8 mouse cellular contexts compared by ENCODE assay signal in genomic region chr13:101692239-101692784, GRCm38 (mm10).
DNase-seq lines count a peak whose midpoint lies in the region; ATAC-seq and TF ChIP-seq lines count a peak whose summit lies in the region.

No protein-coding gene starts in this region.

- H3K27ac ChIP-seq in kidney, embryonic 16.5 days (ENCODE audit: low read length): peak overlapping the region; percentile 70
- H3K27ac ChIP-seq in limb, embryonic 13.5 days: peak overlapping the region; percentile 67
- peak overlapping the region; percentile 92 for H3K27ac ChIP-seq in neural tube, embryonic 14.5 days (ENCODE audit: low read depth, low read length)

- H3K4me3 ChIP-seq in lung, adult 2 months (replicated peaks; ENCODE audit: extremely low read depth, low read depth, low read length): peak overlapping the region; percentile 9
- peak overlapping the region; percentile 66 for H3K4me3 ChIP-seq in kidney, embryonic 16.5 days (ENCODE audit: low read length)
- H3K4me3 ChIP-seq in limb, embryonic 13.5 days: peak overlapping the region; percentile 63
- peak overlapping the region; percentile 59 for H3K4me3 ChIP-seq in neural tube, embryonic 14.5 days (ENCODE audit: low read depth, low read length)

- 52% methylated on average over 17 of the region's 17 CpGs for WGBS in lung, adult 2 months
- 23% methylated on average over 17 of the region's 17 CpGs for WGBS in kidney, embryonic 16.5 days
- 10% methylated on average over 17 of the region's 17 CpGs for WGBS in limb, embryonic 13.5 days
- 13% methylated on average over 17 of the region's 17 CpGs for WGBS in neural tube, embryonic 14.5 days

- no peaks in the 10 kb centered on the region for H3K27me3 ChIP-seq in kidney, embryonic 16.5 days (ENCODE audit: insufficient read depth, low read length)
- peaks cover 3% of the 10 kb centered on the region; the same call in 1 of the 2 replicates for H3K27me3 ChIP-seq in limb, embryonic 13.5 days
- no peaks in the 10 kb centered on the region for H3K27me3 ChIP-seq in neural tube, embryonic 14.5 days (ENCODE audit: control insufficient read depth, insufficient read depth, low read length)

- H3K4me1 ChIP-seq in lung, adult 2 months (ENCODE audit: control insufficient read depth, insufficient read depth, low read length): peaks cover 17% of the 10 kb centered on the region
- peaks cover 43% of the 10 kb centered on the region for H3K4me1 ChIP-seq in kidney, embryonic 16.5 days (ENCODE audit: insufficient read depth, low read length)
- peaks cover 58% of the 10 kb centered on the region for H3K4me1 ChIP-seq in limb, embryonic 13.5 days
- H3K4me1 ChIP-seq in neural tube, embryonic 14.5 days (ENCODE audit: control insufficient read depth, insufficient read depth, low read length): peaks cover 18% of the 10 kb centered on the region; the same call in 1 of the 2 replicates

- DNase-seq in lung, adult 2 months: no peak
- DNase-seq in lung, postnatal 10 days: no peak
- peak; percentile 87 to 89 for DNase-seq in cerebellum, postnatal 36 days
- DNase-seq in frontal cortex, postnatal 36 days (ENCODE audit: low spot score in 2 of 2): peak; percentile 76 to 88

- peak overlapping the region; percentile 57 for H3K9ac ChIP-seq in kidney, embryonic 16.5 days (replicated peaks; ENCODE audit: low read length)
- peak overlapping the region; percentile 58 for H3K9ac ChIP-seq in limb, embryonic 13.5 days
- peak overlapping the region; percentile 67 for H3K9ac ChIP-seq in neural tube, embryonic 14.5 days (replicated peaks; ENCODE audit: low read depth, low read length)

- TF ChIP-seq POLR2A in lung, adult 2 months (IDR thresholded peaks at IDR 0.05; ENCODE audit: borderline replicate concordance, extremely low read depth, low read depth, low read length): no peak

- peak; percentile 69 for ATAC-seq in kidney, embryonic 16.5 days (ENCODE audit: low FRiP score, low TSS enrichment)
- ATAC-seq in limb, embryonic 13.5 days (ENCODE audit: low FRiP score, low read depth): peak; percentile 54
- peak; percentile 82 for ATAC-seq in neural tube, embryonic 14.5 days (ENCODE audit: low read depth)
- no peak for ATAC-seq in granulocyte monocyte progenitor cell, adult 5-6 weeks (replicated peaks; ENCODE audit: poor library complexity, severe bottlenecking)

- TF ChIP-seq CTCF in lung, adult 2 months (IDR thresholded peaks at IDR 0.05; ENCODE audit: insufficient read depth, low read length): no peak

- no peaks in the 10 kb centered on the region for H3K9me3 ChIP-seq in kidney, embryonic 16.5 days (ENCODE audit: low read length)
- no peaks in the 10 kb centered on the region for H3K9me3 ChIP-seq in limb, embryonic 13.5 days
- no peaks in the 10 kb centered on the region for H3K9me3 ChIP-seq in neural tube, embryonic 14.5 days (ENCODE audit: control insufficient read depth, low read length)

- H3K4me2 ChIP-seq in kidney, embryonic 16.5 days (replicated peaks; ENCODE audit: low read depth, low read length): peak overlapping the region; percentile 70
- peak overlapping the region; percentile 90 for H3K4me2 ChIP-seq in limb, embryonic 13.5 days (replicated peaks)
- H3K4me2 ChIP-seq in neural tube, embryonic 14.5 days (ENCODE audit: low read depth, low read length): peak overlapping the region; percentile 91

- H3K36me3 ChIP-seq in kidney, embryonic 16.5 days (ENCODE audit: insufficient read depth, low read length): peaks cover 13% of the 10 kb centered on the region
- H3K36me3 ChIP-seq in limb, embryonic 13.5 days: peaks cover 19% of the 10 kb centered on the region
- H3K36me3 ChIP-seq in neural tube, embryonic 14.5 days (ENCODE audit: control insufficient read depth, insufficient read depth, low read length): peaks cover 10% of the 10 kb centered on the region

Comparison
In these comparisons a context has a peak if more than half of its experiments do, and no peak if none do; other contexts are left out.
1. DNase-seq: peak in cerebellum, postnatal 36 days (2 of 2) and frontal cortex, postnatal 36 days (2 of 2); none in lung, adult 2 months (single experiment) and lung, postnatal 10 days (single experiment).
2. H3K4me3 ChIP-seq: peak in every context shown above with its lines; median percentile 66 in kidney, embryonic 16.5 days; 63 in limb, embryonic 13.5 days; 59 in neural tube, embryonic 14.5 days; 9 in lung, adult 2 months.
3. Peak in every context shown above with its lines, with median percentiles within 50 percentile points of each other: H3K27ac ChIP-seq, H3K4me2 ChIP-seq and H3K9ac ChIP-seq.